Mouse (Mus musculus) adrenal gland, adult (tissue): ENCODE measurements around the gene Zdhhc8.
A peak's percentile ranks its signal among the peaks of the same experiment; 100 is the strongest.

Source experiments
- DNase-seq, 2 experiments: peaks; one replicate each; pipeline ENCODE4 v3.0.0; 2022 to 2023; ENCODE audit warnings: low spot score in 1 of 2; ENCODE audit not compliant: inconsistent age in 2 of 2

The Zdhhc8 gene

GRCm38 (mm10) chr16:18234671-18235388, at the start of gene Zdhhc8:
Gene Zdhhc8, minus strand, starts transcription at chr16:18235136.
- peak in 1 of 2 experiments; percentile 87 for DNase-seq

GRCm38 (mm10) chr16:18275166-18275565, 40.2 kb upstream of the Zdhhc8 start:
- no peak for DNase-seq

- DNase-seq = peak in 1 of 2 experiments; percentile 46
These were observed 33.2 kb upstream of the Zdhhc8 start for GRCm38 (mm10) chr16:18268182-18268581.

GRCm38 (mm10) chr16:18265024-18265423, 30.1 kb upstream of the Zdhhc8 start:
- DNase-seq = no peak

- DNase-seq = no peak
These were observed 23.3 kb upstream of the Zdhhc8 start, which contains the start of gene Gm49776 for GRCm38 (mm10) chr16:18258221-18258620. Gene Gm49776, minus strand, starts transcription at chr16:18258321.

- DNase-seq = no peak
These were observed 18.9 kb upstream of the Zdhhc8 start for GRCm38 (mm10) chr16:18253866-18254265.

GRCm38 (mm10) chr16:18252736-18253135, 17.8 kb upstream of the Zdhhc8 start:
- DNase-seq = peak in 1 of 2 experiments; percentile 22

- DNase-seq = peak in 1 of 2 experiments; percentile 57
These were observed 16.2 kb upstream of the Zdhhc8 start for GRCm38 (mm10) chr16:18250828-18251790.

GRCm38 (mm10) chr16:18250231-18250630, 15.3 kb upstream of the Zdhhc8 start:
- no peak for DNase-seq

- peak in 1 of 2 experiments; percentile 64 for DNase-seq
These were observed 14.5 kb upstream of the Zdhhc8 start for GRCm38 (mm10) chr16:18249364-18249967.

GRCm38 (mm10) chr16:18248433-18249363, 13.8 kb upstream of the Zdhhc8 start, which contains the start of the genes Trmt2a and Ranbp1:
Gene Trmt2a, plus strand, starts transcription at chr16:18248679.
Gene Ranbp1, minus strand, starts transcription at chr16:18248732.
- DNase-seq = peak; percentile 99 to 100

GRCm38 (mm10) chr16:18247521-18248399, 12.8 kb upstream of the Zdhhc8 start:
- no peak for DNase-seq

GRCm38 (mm10) chr16:18241581-18241980, 6.6 kb upstream of the Zdhhc8 start:
- DNase-seq = peak in 1 of 2 experiments; percentile 5

- peak in 1 of 2 experiments; percentile 66 for DNase-seq
These were observed 2.0 kb upstream of the Zdhhc8 start for GRCm38 (mm10) chr16:18236676-18237501.

- DNase-seq = peak; percentile 84 to 93
These were observed 591 bp upstream of the Zdhhc8 start for GRCm38 (mm10) chr16:18235389-18236065.

GRCm38 (mm10) chr16:18233919-18234670, 841 bp downstream of the Zdhhc8 start:
- peak in 1 of 2 experiments; percentile 73 for DNase-seq

GRCm38 (mm10) chr16:18233451-18233850, 1.5 kb downstream of the Zdhhc8 start:
- no peak for DNase-seq
